Mouse (Mus musculus): ENCODE results near the gene Sbk2. TPM values are rescaled to one million over a fixed set of nuclear protein-coding genes. Genes with fewer than 3 reads are reported as not detected.

The Sbk2 gene
- total and polyA plus RNA-seq, 2 experiments: not detected

DNA sequence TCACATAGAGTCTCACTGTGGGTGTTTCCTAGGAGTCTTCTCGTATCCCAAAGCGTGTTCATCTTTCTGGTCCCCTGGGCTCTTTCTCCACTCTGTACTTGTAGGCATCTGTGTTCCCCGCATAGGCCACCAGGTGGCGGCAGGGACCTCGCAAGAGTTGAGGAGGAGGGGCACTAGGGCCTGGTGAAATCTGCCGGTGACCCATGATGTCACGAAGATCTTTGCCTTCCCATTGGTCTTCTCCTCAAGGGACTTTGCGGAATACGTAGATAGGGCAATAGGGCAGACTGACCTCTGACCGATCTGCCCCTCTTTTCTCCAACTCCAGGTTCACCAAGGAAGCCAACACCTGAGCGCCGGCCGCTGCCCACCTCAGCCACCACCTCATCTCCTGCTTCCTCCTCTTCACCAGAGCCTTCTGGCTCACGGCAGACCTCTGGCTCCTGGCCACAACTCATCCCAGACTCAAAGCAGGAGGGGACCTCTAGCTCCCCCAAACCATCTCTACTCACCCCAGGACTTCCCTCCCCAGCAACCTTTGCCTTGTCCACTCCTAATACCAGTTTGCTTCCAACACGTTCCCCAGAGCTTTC lies 20.9 kb downstream of the Sbk2 start:
- H3K4me1 ChIP-seq (ENCODE audit: control insufficient read depth, insufficient read depth, low read length): no peaks in the 10 kb centered on the region
- H3K4me3 ChIP-seq (ENCODE audit: insufficient read depth, low read depth, low read length): peak overlapping the region; percentile 45
- H3K27me3 ChIP-seq (ENCODE audit: control insufficient read depth, insufficient read depth, low read length): no peaks in the 10 kb centered on the region
- WGBS: 7% methylated on average over 15 of the region's 15 CpGs
- H3K79me2 ChIP-seq (ENCODE audit: control insufficient read depth, insufficient read depth, low read length): no peaks in the 10 kb centered on the region
- peak; percentile 92 for DNase-seq (ENCODE audit: extremely low read depth, low read depth, low spot score)
- peak overlapping the region; percentile 16 for H3K9ac ChIP-seq (ENCODE audit: low read depth, low read length)
- no peak overlapping the region for H3K27ac ChIP-seq (replicated peaks; ENCODE audit: insufficient read depth, low read depth, low read length)
- H3K36me3 ChIP-seq (ENCODE audit: control insufficient read depth, insufficient read depth, low read length): no peaks in the 10 kb centered on the region
- TF ChIP-seq CTCF (IDR thresholded peaks at IDR 0.05; ENCODE audit: low read depth, low read length) (peak; percentile 98), POLR2A (IDR thresholded peaks at IDR 0.05; ENCODE audit: extremely low read depth, insufficient read depth, low read length) (no peak)

DNA sequence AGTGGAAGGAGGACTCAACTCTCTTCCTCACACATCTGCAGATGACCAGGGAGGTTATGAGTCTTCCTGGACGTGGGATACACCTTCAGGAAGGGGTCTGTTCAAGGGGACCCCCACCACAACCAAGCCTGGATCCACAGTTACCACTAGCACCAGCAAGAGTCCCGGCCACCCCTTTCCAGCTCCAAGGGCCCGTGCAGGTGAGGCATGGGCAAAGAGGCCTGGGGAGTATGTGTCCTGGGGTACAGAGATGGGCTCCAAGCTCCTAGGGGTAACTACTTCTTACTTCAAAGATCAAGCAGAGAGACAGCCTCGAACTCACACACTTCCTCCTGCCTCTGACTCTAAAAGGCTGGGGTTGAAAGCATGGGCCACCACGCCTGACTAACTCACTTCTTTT lies 21.5 kb downstream of the Sbk2 start:
- H3K27ac ChIP-seq (replicated peaks; ENCODE audit: insufficient read depth, low read depth, low read length): no peak overlapping the region
- no peak overlapping the region for H3K4me3 ChIP-seq (ENCODE audit: insufficient read depth, low read depth, low read length)
- H3K4me1 ChIP-seq (ENCODE audit: control insufficient read depth, insufficient read depth, low read length): no peaks in the 10 kb centered on the region
- no peak for DNase-seq (ENCODE audit: extremely low read depth, low read depth, low spot score)
- no peaks in the 10 kb centered on the region for H3K27me3 ChIP-seq (ENCODE audit: control insufficient read depth, insufficient read depth, low read length)
- 41% methylated on average over 5 of the region's 5 CpGs for WGBS
- TF ChIP-seq CTCF (IDR thresholded peaks at IDR 0.05; ENCODE audit: low read depth, low read length): no peak
- no peaks in the 10 kb centered on the region for H3K36me3 ChIP-seq (ENCODE audit: control insufficient read depth, insufficient read depth, low read length)
- no peaks in the 10 kb centered on the region for H3K79me2 ChIP-seq (ENCODE audit: control insufficient read depth, insufficient read depth, low read length)
- no peak overlapping the region for H3K9ac ChIP-seq (ENCODE audit: low read depth, low read length)

DNA sequence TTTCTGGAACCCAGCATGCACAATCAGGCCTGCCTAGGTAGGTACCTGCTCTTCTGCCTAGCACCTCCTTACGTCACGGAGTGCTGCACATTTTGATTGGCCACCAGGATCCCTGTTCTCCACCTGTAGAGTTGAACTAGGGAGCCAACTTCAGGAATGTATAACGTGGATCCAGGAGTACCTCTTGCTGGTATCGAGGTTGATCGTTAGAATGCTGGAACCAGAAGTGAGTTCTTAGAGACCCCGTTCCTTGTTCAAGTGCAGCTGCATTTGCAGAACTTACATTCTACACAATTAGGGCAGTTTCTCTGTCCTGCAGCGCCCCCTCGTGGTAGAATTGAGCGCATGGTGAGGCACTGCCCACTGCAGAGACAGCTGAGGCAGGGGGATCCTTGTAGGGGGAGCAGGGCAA lies 24.1 kb downstream of the Sbk2 start:
- H3K36me3 ChIP-seq (ENCODE audit: control insufficient read depth, insufficient read depth, low read length): no peaks in the 10 kb centered on the region
- DNase-seq (ENCODE audit: extremely low read depth, low read depth, low spot score): peak; percentile 70
- no peaks in the 10 kb centered on the region for H3K79me2 ChIP-seq (ENCODE audit: control insufficient read depth, insufficient read depth, low read length)
- H3K4me3 ChIP-seq (ENCODE audit: insufficient read depth, low read depth, low read length): no peak overlapping the region
- H3K9ac ChIP-seq (ENCODE audit: low read depth, low read length): no peak overlapping the region
- WGBS: 12% methylated on average over 9 of the region's 9 CpGs
- no peak overlapping the region for H3K27ac ChIP-seq (replicated peaks; ENCODE audit: insufficient read depth, low read depth, low read length)
- no peaks in the 10 kb centered on the region for H3K27me3 ChIP-seq (ENCODE audit: control insufficient read depth, insufficient read depth, low read length)
- H3K4me1 ChIP-seq (ENCODE audit: control insufficient read depth, insufficient read depth, low read length): no peaks in the 10 kb centered on the region
- TF ChIP-seq POLR2A (IDR thresholded peaks at IDR 0.05; ENCODE audit: extremely low read depth, insufficient read depth, low read length) (no peak), CTCF (IDR thresholded peaks at IDR 0.05; ENCODE audit: low read depth, low read length) (peak; percentile 91)

DNA sequence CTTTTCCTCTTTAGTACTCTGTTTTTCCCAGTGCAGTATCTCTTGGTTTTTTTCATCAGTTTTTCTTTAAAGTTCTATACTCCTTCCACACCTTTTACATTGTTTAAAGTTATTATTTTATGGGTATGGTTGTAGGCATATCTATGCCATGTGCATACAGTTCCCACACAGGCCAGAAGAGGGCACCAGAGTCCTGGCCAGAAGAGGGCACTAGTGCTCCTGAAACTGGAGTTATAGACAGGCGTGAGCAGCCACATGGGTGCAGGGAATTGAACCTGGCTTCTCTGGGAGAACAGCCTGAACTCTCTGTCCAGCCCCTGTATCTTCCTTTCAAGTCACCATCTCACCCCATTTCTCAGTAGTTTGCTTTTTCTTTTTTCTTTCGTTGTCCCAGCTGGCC lies 25.8 kb downstream of the Sbk2 start:
- peak; percentile 89 for TF ChIP-seq CTCF (IDR thresholded peaks at IDR 0.05; ENCODE audit: low read depth, low read length)
- no peak for TF ChIP-seq POLR2A (IDR thresholded peaks at IDR 0.05; ENCODE audit: extremely low read depth, insufficient read depth, low read length)
- H3K79me2 ChIP-seq (ENCODE audit: control insufficient read depth, insufficient read depth, low read length): no peaks in the 10 kb centered on the region
- WGBS: 45% methylated on average over 2 of the region's 2 CpGs
- H3K4me1 ChIP-seq (ENCODE audit: control insufficient read depth, insufficient read depth, low read length): no peaks in the 10 kb centered on the region
- DNase-seq (ENCODE audit: extremely low read depth, low read depth, low spot score): peak; percentile 49
- H3K27ac ChIP-seq (replicated peaks; ENCODE audit: insufficient read depth, low read depth, low read length): no peak overlapping the region
- H3K27me3 ChIP-seq (ENCODE audit: control insufficient read depth, insufficient read depth, low read length): no peaks in the 10 kb centered on the region
- H3K36me3 ChIP-seq (ENCODE audit: control insufficient read depth, insufficient read depth, low read length): no peaks in the 10 kb centered on the region
- H3K4me3 ChIP-seq (ENCODE audit: insufficient read depth, low read depth, low read length): no peak overlapping the region
- no peak overlapping the region for H3K9ac ChIP-seq (ENCODE audit: low read depth, low read length)

DNA sequence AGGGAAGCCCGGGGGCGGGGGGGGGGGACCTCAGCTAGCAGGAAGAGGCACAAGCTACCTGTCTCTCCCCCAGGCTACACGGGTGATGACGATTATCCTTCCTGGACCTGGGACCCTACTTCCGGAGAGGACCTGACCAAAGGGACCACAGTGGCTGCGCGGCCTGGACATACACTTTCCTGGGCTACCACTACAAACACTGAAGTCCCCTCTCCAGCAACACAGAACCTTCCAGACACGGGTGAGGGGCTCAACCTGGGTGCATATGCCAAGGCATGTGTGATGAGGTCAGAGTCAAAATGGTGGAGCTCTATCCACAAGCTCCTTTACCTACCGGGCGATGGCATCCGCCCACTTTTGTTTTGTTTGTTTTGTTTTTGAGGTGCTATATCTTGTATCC lies 26.8 kb downstream of the Sbk2 start:
- Histone ChIP-seq H3K36me3 (ENCODE audit: control insufficient read depth, insufficient read depth, low read length) (no peaks in the 10 kb centered on the region), H3K27ac (replicated peaks; ENCODE audit: insufficient read depth, low read depth, low read length) (no peak overlapping the region), H3K27me3 (ENCODE audit: control insufficient read depth, insufficient read depth, low read length) (no peaks in the 10 kb centered on the region), H3K4me1 (ENCODE audit: control insufficient read depth, insufficient read depth, low read length) (no peaks in the 10 kb centered on the region), H3K79me2 (ENCODE audit: control insufficient read depth, insufficient read depth, low read length) (no peaks in the 10 kb centered on the region), H3K4me3 (ENCODE audit: insufficient read depth, low read depth, low read length) (no peak overlapping the region), H3K9ac (ENCODE audit: low read depth, low read length) (no peak overlapping the region)
- WGBS: 72% methylated on average over 11 of the region's 11 CpGs
- TF ChIP-seq CTCF (IDR thresholded peaks at IDR 0.05; ENCODE audit: low read depth, low read length): no peak
- TF ChIP-seq POLR2A (IDR thresholded peaks at IDR 0.05; ENCODE audit: extremely low read depth, insufficient read depth, low read length): no peak
- DNase-seq (ENCODE audit: extremely low read depth, low read depth, low spot score): no peak

DNA sequence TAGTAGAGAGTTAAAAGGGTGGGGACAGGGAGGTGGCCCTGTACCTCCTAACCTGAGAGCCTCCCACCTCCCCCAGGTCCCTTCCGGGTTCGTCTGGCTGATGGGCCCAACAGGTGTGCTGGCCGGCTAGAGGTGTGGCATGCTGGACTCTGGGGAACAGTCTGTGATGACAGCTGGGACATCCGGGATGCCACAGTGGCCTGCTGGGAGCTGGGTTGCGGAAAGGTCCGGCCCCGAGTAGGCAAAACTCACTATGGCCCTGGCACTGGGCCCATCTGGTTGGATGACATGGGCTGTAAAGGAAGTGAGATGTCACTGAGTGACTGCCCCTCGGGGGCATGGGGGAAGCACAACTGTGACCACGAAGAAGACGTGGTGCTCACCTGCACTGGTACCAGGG lies 27.4 kb downstream of the Sbk2 start:
- Histone ChIP-seq H3K27ac (replicated peaks; ENCODE audit: insufficient read depth, low read depth, low read length) (no peak overlapping the region), H3K36me3 (ENCODE audit: control insufficient read depth, insufficient read depth, low read length) (no peaks in the 10 kb centered on the region), H3K4me3 (ENCODE audit: insufficient read depth, low read depth, low read length) (no peak overlapping the region), H3K4me1 (ENCODE audit: control insufficient read depth, insufficient read depth, low read length) (no peaks in the 10 kb centered on the region), H3K27me3 (ENCODE audit: control insufficient read depth, insufficient read depth, low read length) (no peaks in the 10 kb centered on the region), H3K79me2 (ENCODE audit: control insufficient read depth, insufficient read depth, low read length) (no peaks in the 10 kb centered on the region), H3K9ac (ENCODE audit: low read depth, low read length) (no peak overlapping the region)
- TF ChIP-seq POLR2A (IDR thresholded peaks at IDR 0.05; ENCODE audit: extremely low read depth, insufficient read depth, low read length) (no peak), CTCF (IDR thresholded peaks at IDR 0.05; ENCODE audit: low read depth, low read length) (no peak)
- WGBS: 82% methylated on average over 10 of the region's 10 CpGs
- DNase-seq (ENCODE audit: extremely low read depth, low read depth, low spot score): no peak
